Mouse (Mus musculus): Measurements from ENCODE around the gene Hoxa7. TPM values are rescaled to one million over a fixed set of nuclear protein-coding genes. Genes with fewer than 3 reads are reported as not detected.

Hoxa7 gene
- total RNA-seq, 2 experiments from 2014 or later, result not detected

GRCm38 (mm10) chr6:52178918-52179665, 42.6 kb downstream of the Hoxa7 start:
- no peak for DNase-seq (ENCODE audit: low spot score in 2 of 2)

- DNase-seq (ENCODE audit: low spot score in 2 of 2), result no peak
These were observed 43.8 kb downstream of the Hoxa7 start for GRCm38 (mm10) chr6:52177806-52178205.

GRCm38 (mm10) chr6:52177061-52177735, 44.5 kb downstream of the Hoxa7 start, which contains the start of gene 5730596B20Rik:
5730596B20Rik (plus strand) TSS chr6:52177498.
- no peak for DNase-seq (ENCODE audit: low spot score in 2 of 2)

- no peak for DNase-seq (ENCODE audit: low spot score in 2 of 2)
These were observed 45.3 kb downstream of the Hoxa7 start for GRCm38 (mm10) chr6:52176391-52176790.

DNA sequence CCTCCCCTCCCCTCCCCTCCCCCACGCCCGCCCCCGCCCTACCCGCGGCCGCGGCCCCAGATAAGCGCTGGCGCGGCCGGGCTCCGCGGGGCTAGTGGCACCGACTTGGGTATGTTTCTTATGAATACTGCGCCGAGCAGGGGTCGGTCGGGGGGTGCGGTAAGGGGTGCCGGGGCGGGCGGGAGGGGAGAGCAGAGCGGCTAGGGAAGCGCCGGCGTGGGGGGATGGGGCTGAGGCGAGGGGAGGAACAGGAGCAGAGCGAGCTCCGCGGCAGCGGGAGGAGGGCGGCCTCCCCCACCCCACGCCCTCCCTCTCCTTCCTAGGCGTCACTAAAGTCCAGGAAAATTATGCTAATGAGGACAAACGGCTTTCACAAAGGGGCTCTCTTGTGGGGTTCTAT, 45.8 kb downstream of the Hoxa7 start:
- no peak for DNase-seq (ENCODE audit: low spot score in 2 of 2)

- no peak for DNase-seq (ENCODE audit: low spot score in 2 of 2)
These were observed 46.5 kb downstream of the Hoxa7 start for GRCm38 (mm10) chr6:52174968-52175751.

DNA sequence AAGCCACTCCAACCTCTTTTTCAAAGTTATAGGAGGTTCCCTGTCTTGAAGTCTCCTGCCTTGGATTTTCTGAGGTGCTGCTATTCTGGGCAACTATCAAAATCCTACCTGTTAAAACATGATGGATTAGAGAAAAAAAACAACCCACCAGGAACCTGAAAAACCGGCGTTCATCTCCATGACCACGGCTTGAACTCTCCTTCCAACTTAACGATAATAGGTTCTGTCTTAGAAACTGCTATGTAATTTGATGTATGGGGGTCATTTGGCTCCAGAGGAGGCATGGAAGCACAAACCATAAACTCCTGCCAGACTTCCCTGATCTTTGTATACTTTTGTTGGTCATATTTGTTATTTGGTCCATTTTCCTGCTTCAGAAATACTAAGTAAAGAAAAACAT, 48.0 kb downstream of the Hoxa7 start:
- no peak for DNase-seq (ENCODE audit: low spot score in 2 of 2)

DNA sequence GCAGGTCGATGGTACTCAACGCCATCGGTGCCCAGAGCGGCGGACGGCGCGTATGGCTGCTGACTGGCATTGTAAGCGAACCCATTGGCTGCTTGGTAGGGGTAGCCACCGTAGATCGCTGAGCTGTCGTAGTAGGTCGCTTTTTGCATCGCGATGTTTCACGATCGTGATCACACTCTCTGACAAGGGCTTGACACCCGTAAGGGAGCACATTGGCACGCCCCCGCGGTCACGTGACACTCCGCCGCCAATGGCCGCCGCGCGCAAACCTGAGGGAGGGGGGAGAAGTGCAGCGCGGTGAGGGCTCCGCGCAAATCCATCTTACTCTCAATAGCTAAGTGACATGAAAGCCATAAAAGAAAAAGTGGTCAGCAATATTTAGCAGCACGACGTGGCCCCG, 49.2 kb downstream of the Hoxa7 start:
- DNase-seq (ENCODE audit: low spot score in 2 of 2), result no peak

- no peak for DNase-seq (ENCODE audit: low spot score in 2 of 2)
These were observed 49.7 kb downstream of the Hoxa7 start for GRCm38 (mm10) chr6:52171938-52172337.

GRCm38 (mm10) chr6:52171331-52171730, 50.3 kb downstream of the Hoxa7 start:
- no peak for DNase-seq (ENCODE audit: low spot score in 2 of 2)

- DNase-seq (ENCODE audit: low spot score in 2 of 2), result no peak
These were observed 50.8 kb downstream of the Hoxa7 start for GRCm38 (mm10) chr6:52170898-52171223.

- no peak for DNase-seq (ENCODE audit: low spot score in 2 of 2)
These were observed 51.3 kb downstream of the Hoxa7 start for GRCm38 (mm10) chr6:52170166-52170897.

DNA sequence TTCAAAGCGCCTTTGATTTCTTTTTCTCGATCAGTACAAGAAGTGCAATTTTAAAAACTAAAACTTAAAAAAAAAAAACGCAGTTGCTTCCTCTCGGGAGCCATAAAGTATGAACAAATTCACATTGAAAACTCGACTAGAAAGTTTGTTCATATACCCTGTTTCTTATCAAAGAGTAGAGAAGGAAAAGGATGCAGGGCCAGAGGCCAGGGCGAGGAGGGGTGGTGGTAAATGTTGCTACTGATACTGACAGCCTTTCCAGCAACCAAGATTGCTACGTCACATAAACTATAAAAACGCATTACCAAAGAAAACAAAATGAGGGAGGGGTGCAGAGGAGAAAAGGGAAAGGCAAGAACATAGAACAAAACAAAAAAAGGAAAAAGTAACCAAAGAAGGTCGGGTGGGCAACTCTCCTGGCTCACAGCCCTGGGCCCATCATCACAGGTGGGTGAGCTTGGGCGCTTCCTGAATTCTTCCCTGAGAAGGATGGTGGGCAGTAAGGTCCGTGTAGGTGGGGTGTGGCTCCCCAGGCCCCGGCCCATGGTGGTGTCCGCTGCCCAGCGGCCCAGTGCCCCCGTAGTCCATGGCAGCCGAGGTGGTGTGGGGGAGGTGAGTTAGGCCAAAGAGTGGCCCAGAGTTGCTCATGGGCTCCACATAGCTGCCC, 52.0 kb downstream of the Hoxa7 start:
- DNase-seq (ENCODE audit: low spot score in 2 of 2), result no peak

GRCm38 (mm10) chr6:52168191-52169055, 53.2 kb downstream of the Hoxa7 start:
- no peak for DNase-seq (ENCODE audit: low spot score in 2 of 2)

DNA sequence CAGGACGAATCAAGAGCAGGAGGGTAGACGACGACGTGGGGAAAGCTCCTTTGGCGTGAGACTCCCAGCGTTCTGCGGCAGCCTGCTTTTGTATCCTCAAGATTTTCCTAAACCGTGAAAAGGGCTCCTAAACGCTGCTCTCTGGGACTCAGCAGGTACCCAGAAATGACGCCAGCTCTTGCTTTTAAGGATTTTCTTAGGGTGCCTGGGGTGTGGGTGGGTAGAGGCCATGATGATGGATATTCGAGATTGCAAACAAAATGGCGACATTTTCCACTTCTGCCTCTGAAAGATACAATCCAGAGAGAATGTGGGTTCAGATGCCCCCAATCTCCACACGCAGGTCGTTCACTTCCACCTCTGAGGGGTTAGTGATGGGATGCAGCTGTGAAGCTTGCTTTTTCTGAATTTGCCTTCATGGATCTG, 53.9 kb downstream of the Hoxa7 start:
- no peak for DNase-seq (ENCODE audit: low spot score in 2 of 2)

DNA sequence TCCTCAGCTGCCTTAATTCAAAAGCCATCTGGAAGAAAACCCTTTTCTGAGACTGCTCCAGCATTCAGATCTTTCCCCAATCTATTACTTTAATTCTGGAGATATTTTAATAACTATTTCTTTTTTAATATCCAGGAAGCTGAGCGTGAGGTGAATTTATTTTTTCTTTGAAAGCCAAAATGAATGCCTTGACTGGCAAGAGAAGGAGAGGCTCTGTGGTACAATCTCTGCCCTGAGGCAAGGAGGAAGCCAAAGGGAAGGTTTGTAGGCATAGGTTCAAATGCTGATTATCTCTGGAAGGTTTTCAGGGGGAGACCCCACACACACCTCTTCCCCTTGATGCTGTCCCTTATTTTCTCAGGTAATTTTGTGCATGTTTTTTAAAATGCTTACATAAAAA, 54.5 kb downstream of the Hoxa7 start:
- DNase-seq (ENCODE audit: low spot score in 2 of 2), result no peak

DNA sequence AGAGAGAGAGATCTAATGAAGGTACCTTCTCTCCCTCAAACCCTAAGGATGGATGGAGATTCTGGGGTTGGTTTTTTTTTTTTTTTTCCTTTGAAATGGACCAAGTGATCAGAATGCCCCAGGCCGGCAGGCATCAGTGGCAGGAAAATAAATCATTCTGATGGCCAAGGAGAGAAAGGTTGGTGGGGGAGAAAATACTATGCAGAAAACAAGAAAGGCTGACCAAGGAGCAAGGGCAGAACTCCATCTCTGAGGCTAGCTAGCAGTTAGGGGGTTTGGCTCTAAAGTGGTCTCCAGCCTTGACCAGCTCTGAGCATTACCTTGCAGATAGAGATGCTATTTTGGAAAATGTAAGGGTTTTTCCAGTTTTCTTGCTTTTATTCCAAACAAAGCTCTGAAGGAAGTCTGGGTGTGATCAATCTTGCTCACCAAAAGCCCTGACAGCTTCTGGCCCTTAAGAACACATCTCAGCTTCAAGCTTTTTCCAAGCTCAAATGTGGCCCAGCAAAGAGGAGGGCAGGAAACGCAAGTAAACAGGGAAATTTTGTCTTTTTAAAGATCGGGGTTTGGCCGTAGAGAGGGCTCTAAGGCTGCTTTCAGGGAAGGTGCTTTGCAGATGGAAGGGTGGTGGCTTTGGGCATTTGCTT, 55.1 kb downstream of the Hoxa7 start:
- no peak for DNase-seq (ENCODE audit: low spot score in 2 of 2)

DNA sequence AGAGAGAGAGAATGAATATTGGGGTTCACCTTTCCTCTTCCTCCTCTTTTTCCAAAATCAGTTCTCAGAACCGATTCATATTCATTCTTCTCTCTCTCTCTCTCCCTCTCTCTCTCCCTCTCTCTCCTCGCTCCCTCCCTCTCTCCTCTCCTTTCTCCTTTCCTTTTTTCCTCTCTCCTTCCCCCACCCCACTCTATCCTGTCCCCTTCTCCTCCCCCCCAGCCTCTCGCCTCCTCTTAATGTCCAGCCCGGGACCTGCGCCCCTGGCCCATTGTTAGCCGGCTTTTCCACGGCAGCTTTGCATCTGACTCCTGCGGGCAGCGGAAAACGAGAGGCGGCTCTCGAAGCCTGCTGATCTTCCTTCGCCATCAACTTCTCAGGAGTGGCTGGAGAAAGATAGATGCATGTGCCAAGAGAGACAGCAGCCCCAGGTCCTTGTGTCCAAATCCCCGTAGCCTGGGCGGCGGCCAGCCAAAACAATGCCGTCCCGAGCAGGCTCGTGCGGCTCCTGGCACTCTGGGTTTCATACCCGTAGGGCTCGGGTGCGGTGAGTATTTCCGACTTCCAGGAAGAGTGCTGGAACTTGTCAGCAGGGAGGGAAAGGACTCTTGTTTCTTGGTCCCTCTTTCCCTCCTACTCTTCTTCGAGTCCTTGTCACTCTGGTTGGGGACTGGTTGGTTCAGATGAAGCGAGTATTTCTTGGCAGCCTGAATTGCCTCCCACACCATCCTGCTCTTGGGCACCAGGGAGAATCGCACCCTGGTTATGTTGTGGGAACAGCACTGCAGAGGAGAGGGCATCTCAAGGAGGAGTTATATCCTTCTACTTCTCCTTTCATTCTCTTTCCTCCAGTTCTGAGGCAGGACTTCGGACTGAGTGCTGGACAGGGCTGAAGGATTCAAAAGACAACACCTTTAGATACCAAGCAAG, 55.9 kb downstream of the Hoxa7 start:
- no peak for DNase-seq (ENCODE audit: low spot score in 2 of 2)
